Mouse (Mus musculus): ENCODE data around the gene Cdc42. TPM values are rescaled to one million over a fixed set of nuclear protein-coding genes. Genes with fewer than 3 reads are reported as not detected.

The Cdc42 gene
- polyA plus RNA-seq, 1 experiment, result 375 TPM

DNA sequence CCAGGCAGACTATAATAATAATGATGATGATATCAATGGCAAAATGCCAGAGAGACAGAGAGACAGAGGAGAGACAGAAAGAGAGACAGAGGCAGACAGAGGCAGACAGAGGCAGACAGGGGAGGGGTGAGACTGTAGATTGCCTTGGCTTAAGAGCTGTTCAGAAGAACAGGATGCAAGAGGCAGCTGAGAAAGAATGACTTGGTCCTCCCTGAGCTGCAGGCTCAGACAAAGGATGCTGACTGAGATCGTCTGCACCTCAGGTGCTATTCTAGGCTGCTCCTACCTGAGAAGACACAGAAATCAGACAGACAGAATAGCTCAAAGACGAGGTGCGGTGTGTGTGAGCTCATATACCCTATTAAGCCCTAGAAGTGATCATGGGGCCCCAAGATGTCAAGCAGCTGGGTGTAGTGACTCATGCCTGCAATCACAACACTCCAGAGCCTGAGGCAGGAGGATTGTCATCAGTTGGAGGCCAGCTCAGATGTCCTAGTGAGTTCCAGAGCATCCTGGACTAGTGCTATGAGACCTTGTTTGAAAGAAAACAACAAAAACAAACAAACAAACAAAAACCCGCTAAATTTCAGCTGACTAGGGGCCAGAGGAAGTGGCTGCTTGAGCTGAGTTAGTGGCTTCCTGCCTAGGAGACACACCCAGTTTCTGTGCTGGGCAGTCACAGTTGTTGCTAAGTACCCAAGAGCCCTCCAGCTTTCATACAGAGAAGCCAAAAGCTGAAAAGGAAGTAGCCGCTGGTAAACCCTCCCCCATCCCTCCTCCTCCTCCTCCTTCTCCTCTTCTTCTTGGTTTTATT, 10.0 kb upstream of the Cdc42 start:
- WGBS, result 57% methylated on average over 5 of the region's 5 CpGs
- DNase-seq, result no peak

GRCm38 (mm10) chr4:137366097-137366496, 8.6 kb upstream of the Cdc42 start:
- no peak overlapping the region for H3K4me3 ChIP-seq (replicated peaks; ENCODE audit: insufficient read depth, low read depth, low read length)
- H3K4me1 ChIP-seq (ENCODE audit: control insufficient read depth, insufficient read depth, low read length), result peaks cover 5% of the 10 kb centered on the region; the same call in 1 of the 2 replicates
- TF ChIP-seq POLR2A (IDR thresholded peaks at IDR 0.05; ENCODE audit: borderline replicate concordance, insufficient read depth, low read length) (no peak), CTCF (IDR thresholded peaks at IDR 0.05; ENCODE audit: borderline replicate concordance, insufficient read depth, low read depth, low read length) (no peak)
- H3K27ac ChIP-seq (ENCODE audit: insufficient read depth, low read length), result no peak overlapping the region
- DNase-seq, result no peak
- 86% methylated on average over 4 of the region's 4 CpGs for WGBS
- no peaks in the 10 kb centered on the region for H3K27me3 ChIP-seq (ENCODE audit: control insufficient read depth, insufficient read depth, low read length)

More for the DNA sequence above, 10.0 kb upstream of the Cdc42 start:
- Histone ChIP-seq H3K27me3 (ENCODE audit: control insufficient read depth, insufficient read depth, low read length) (no peaks in the 10 kb centered on the region), H3K4me3 (replicated peaks; ENCODE audit: insufficient read depth, low read depth, low read length) (no peak overlapping the region), H3K27ac (ENCODE audit: insufficient read depth, low read length) (no peak overlapping the region), H3K4me1 (ENCODE audit: control insufficient read depth, insufficient read depth, low read length) (peaks cover 5% of the 10 kb centered on the region; the same call in 1 of the 2 replicates)
- TF ChIP-seq CTCF (IDR thresholded peaks at IDR 0.05; ENCODE audit: borderline replicate concordance, insufficient read depth, low read depth, low read length), result no peak
- no peak for TF ChIP-seq POLR2A (IDR thresholded peaks at IDR 0.05; ENCODE audit: borderline replicate concordance, insufficient read depth, low read length)

- TF ChIP-seq CTCF (IDR thresholded peaks at IDR 0.05; ENCODE audit: borderline replicate concordance, insufficient read depth, low read depth, low read length) (no peak), POLR2A (IDR thresholded peaks at IDR 0.05; ENCODE audit: borderline replicate concordance, insufficient read depth, low read length) (no peak)
- Histone ChIP-seq H3K4me3 (replicated peaks; ENCODE audit: insufficient read depth, low read depth, low read length) (no peak overlapping the region), H3K4me1 (ENCODE audit: control insufficient read depth, insufficient read depth, low read length) (peaks cover 5% of the 10 kb centered on the region; the same call in 1 of the 2 replicates), H3K27me3 (ENCODE audit: control insufficient read depth, insufficient read depth, low read length) (no peaks in the 10 kb centered on the region), H3K27ac (ENCODE audit: insufficient read depth, low read length) (no peak overlapping the region)
- no peak for DNase-seq
- 81% methylated on average over 19 of the region's 19 CpGs for WGBS
Measured at GRCm38 (mm10) chr4:137365356-137366062, 8.0 kb upstream of the Cdc42 start.

GRCm38 (mm10) chr4:137364826-137365225, 7.3 kb upstream of the Cdc42 start:
- Histone ChIP-seq H3K4me3 (replicated peaks; ENCODE audit: insufficient read depth, low read depth, low read length) (no peak overlapping the region), H3K27me3 (ENCODE audit: control insufficient read depth, insufficient read depth, low read length) (no peaks in the 10 kb centered on the region), H3K27ac (ENCODE audit: insufficient read depth, low read length) (no peak overlapping the region), H3K4me1 (ENCODE audit: control insufficient read depth, insufficient read depth, low read length) (peaks cover 1% of the 10 kb centered on the region; the same call in 1 of the 2 replicates)
- TF ChIP-seq CTCF (IDR thresholded peaks at IDR 0.05; ENCODE audit: borderline replicate concordance, insufficient read depth, low read depth, low read length) (no peak), POLR2A (IDR thresholded peaks at IDR 0.05; ENCODE audit: borderline replicate concordance, insufficient read depth, low read length) (no peak)
- 82% methylated on average over 6 of the region's 6 CpGs for WGBS
- DNase-seq, result no peak

DNA sequence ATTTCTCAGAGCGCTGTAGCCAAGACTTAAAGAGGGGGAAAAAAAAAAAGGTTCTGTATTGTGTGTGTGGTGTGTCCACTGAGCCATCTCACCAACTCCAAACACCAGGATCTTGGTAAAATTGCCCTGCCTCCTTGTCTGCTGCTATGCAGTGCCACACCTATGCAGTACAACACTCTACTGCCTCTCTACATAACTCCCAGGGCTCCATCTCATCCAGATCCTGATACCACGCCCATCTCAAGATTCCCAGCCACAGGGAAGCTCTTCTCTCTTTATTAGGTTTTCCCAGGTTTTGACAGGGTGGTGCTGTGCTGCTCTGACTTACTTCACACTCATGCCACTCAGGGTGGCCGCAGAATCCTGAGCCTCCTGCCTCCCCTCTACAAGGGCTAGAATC, 3.5 kb upstream of the Cdc42 start:
- no peak overlapping the region for H3K27ac ChIP-seq (ENCODE audit: insufficient read depth, low read length)
- WGBS, result 69% methylated on average over 3 of the region's 3 CpGs

DNA sequence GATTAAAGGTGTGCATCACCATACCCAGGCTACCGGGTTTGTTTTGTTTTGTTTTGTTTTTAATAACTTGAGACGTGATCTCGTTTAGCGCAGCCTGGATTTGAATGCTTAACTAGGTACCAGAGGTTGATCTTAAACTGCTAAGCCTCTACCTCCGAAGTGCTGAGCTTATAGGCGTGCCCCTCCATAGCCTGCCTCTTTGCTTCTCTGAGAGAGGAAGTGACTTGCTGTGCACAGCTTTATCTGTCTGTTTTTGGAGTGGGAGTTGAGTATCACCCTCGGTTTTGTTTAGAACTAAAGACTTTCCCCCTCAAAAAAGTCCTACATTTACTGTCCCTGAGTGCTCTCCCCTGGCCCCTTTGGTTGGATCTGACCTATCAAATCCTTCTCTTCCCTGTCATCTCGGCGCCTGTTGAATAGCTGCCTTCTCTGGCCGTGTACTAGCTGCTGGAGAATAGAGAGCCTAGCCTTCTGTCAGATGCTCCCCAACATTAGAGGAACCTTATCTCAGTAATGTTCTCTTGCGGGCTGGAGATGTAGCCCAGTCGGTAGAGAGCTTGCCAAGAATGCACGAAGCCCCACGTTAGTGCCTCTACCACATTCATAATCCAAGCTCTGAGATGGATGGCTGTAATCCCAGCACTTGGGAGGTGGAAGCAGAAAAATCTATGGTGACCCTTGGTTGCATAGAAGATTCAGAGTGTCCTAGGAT, 927 bp upstream of the Cdc42 start:
- TF ChIP-seq CTCF (IDR thresholded peaks at IDR 0.05; ENCODE audit: borderline replicate concordance, insufficient read depth, low read depth, low read length) (no peak), POLR2A (IDR thresholded peaks at IDR 0.05; ENCODE audit: borderline replicate concordance, insufficient read depth, low read length) (no peak)
- H3K4me3 ChIP-seq (replicated peaks; ENCODE audit: insufficient read depth, low read depth, low read length), result no peak overlapping the region
- no peaks in the 10 kb centered on the region; the same call in 1 of the 2 replicates for H3K4me1 ChIP-seq (ENCODE audit: control insufficient read depth, insufficient read depth, low read length)
- H3K27ac ChIP-seq (ENCODE audit: insufficient read depth, low read length), result no peak overlapping the region
- 60% methylated on average over 14 of the region's 14 CpGs for WGBS
- H3K27me3 ChIP-seq (ENCODE audit: control insufficient read depth, insufficient read depth, low read length), result no peaks in the 10 kb centered on the region
- no peak for DNase-seq

More for the DNA sequence above, 3.5 kb upstream of the Cdc42 start:
- H3K4me3 ChIP-seq (replicated peaks; ENCODE audit: insufficient read depth, low read depth, low read length), result no peak overlapping the region
- no peak for DNase-seq
- TF ChIP-seq CTCF (IDR thresholded peaks at IDR 0.05; ENCODE audit: borderline replicate concordance, insufficient read depth, low read depth, low read length), result no peak
- TF ChIP-seq POLR2A (IDR thresholded peaks at IDR 0.05; ENCODE audit: borderline replicate concordance, insufficient read depth, low read length), result no peak
- no peaks in the 10 kb centered on the region for H3K27me3 ChIP-seq (ENCODE audit: control insufficient read depth, insufficient read depth, low read length)
- H3K4me1 ChIP-seq (ENCODE audit: control insufficient read depth, insufficient read depth, low read length), result no peaks in the 10 kb centered on the region

DNA sequence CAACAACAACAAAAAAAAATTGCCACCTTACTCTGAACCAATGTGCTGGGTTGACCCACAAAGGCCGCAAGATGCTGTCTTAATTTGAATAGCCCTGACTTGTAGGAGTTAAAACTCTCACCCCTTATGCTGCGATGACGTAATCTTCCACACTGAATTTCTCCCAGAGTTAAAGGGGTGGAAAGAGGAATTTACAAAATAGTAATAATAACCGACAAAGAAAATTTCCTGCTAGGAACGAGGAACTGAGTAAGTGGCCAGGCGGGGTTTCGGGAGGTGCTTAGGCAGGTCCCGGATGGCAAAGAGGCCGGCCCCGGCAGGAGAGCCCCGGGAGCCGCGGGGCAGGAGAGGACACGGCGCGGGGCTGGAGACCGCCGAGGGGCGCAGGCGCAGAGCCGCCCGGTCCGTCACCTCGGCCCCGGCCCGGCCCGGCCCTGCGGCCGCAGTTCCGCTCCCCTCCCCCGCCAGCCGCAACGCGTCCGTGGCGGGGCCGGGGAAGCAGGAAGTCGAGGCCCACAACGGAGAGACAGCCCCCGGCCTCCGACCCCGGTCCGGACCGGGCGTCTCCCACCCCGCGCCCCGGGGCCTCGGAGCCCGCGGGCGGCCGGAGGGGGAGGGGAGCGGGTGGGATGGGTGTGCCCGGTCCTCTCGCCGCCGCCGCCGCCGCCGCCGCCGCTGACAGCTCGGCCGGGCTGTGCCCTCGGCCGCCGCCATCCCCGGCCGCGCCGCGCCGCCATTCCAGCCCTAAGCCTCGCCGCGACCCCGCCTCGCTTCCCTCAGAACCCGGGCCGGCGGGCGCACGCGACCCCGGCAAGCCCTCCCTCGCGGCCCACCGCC, 628 bp downstream of the Cdc42 start:
- H3K4me1 ChIP-seq (ENCODE audit: control insufficient read depth, insufficient read depth, low read length), result peaks cover 5% of the 10 kb centered on the region; the same call in 1 of the 2 replicates
- peak overlapping the region; percentile 79 for H3K27ac ChIP-seq (ENCODE audit: insufficient read depth, low read length)
- no peaks in the 10 kb centered on the region for H3K27me3 ChIP-seq (ENCODE audit: control insufficient read depth, insufficient read depth, low read length)
- under 1% methylated on average over 30 of the region's 90 CpGs for WGBS
- TF ChIP-seq CTCF (IDR thresholded peaks at IDR 0.05; ENCODE audit: borderline replicate concordance, insufficient read depth, low read depth, low read length), result no peak
- no peak for TF ChIP-seq POLR2A (IDR thresholded peaks at IDR 0.05; ENCODE audit: borderline replicate concordance, insufficient read depth, low read length)
- DNase-seq, result peak; percentile 79
- H3K4me3 ChIP-seq (replicated peaks; ENCODE audit: insufficient read depth, low read depth, low read length), result peak overlapping the region; percentile 58
